Mouse (Mus musculus) gastrocnemius, postnatal 14 days (tissue): ENCODE measurements around the gene Gm9944. TPM values are rescaled to one million over a fixed set of nuclear protein-coding genes. Genes with fewer than 3 reads are reported as not detected.
A peak's percentile ranks its signal among the peaks of the same experiment; 100 is the strongest.

ENCODE experiments used
- DNase-seq: peaks from one replicate; pipeline ENCODE4 v3.0.0; 2021; ENCODE audit warnings: mixed read lengths
- intact Hi-C: fragments of 180-260 bp; cut with DNase I; formaldehyde crosslinking; loops from one replicate; pipeline ENCODE4 v1.15.1; 2025; ENCODE audit warnings: low total_unique reads
- long read RNA-seq, 2 experiments: library from polyadenylated mRNA; stranded (forward); transcript quantifications; one replicate each; pipeline ENCODE4 v2.0.0; 2021
- total RNA-seq, 2 experiments: library from RNA; stranded (reverse); gene quantifications; 2 replicates each; pipeline ENCODE4 v1.2.3; 2021

Gm9944 gene
- total RNA-seq, result not detected
- long read RNA-seq, experiment 1, result 0 reads
- long read RNA-seq, experiment 2, result 0 reads

DNA sequence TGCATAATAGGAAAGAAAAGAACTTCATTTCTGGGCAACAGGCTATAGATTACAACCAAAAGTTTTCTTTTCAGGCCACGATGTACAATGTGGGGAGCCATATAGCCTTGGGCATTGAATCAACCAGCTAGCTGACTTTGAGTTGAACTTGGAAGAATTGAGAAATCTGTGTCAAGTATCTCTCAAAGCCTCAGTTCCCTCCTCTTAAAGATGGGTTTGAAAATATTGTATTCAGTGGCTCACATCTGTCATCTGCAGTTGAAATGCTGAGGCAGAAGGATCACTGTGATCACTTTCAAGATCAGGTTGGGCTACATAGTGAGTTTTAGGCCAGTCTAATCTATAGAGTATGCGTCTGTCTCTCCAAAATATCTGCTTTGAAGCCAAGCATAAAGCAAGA, at the start of gene Gm9944:
TSS of gene Gm9944 (minus strand) at position 101 of the 400 bp plus-strand sequence.
- DNase-seq, result no peak
- intact Hi-C loops, result no loop called here

GRCm38 (mm10) chr4:144493331-144493730, 40.2 kb upstream of the Gm9944 start:
- intact Hi-C loops, result no loop called here
- DNase-seq, result no peak

GRCm38 (mm10) chr4:144468091-144468490, 15.0 kb upstream of the Gm9944 start:
- intact Hi-C loops, result no loop called here
- DNase-seq, result no peak

- intact Hi-C loops, result no loop called here
These were observed 12.1 kb upstream of the Gm9944 start for GRCm38 (mm10) chr4:144465206-144465605.

GRCm38 (mm10) chr4:144463656-144464055, 10.5 kb upstream of the Gm9944 start, which contains the start of gene Aadacl3:
Aadacl3 (minus strand) TSS chr4:144463756.
- no peak for DNase-seq
- intact Hi-C loops, result no loop called here

More at GRCm38 (mm10) chr4:144465206-144465605, 12.1 kb upstream of the Gm9944 start:
- DNase-seq, result no peak

DNA sequence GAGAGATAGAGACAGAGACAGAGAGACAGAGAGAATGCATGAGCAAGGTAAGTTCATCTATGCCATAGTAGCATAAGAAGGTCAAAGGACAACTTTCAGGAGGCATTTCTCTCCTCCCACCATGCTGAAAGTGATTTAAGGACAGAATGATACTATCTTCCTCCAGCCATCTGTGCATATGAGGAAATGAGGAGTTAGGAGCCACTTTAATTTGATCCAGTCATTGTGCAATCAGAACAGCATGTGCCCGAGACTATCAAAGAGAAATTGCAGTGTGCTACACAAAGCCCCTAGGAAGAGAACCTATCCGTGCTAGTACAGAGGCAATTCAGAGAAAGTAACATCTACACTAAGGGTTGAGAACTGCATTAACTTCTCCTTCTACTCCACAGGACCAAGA, 4.6 kb downstream of the Gm9944 start:
- intact Hi-C loops, result no loop called here
- DNase-seq, result no peak

GRCm38 (mm10) chr4:144441582-144441981, 11.5 kb downstream of the Gm9944 start:
- no peak for DNase-seq
- intact Hi-C loops, result no loop called here

DNA sequence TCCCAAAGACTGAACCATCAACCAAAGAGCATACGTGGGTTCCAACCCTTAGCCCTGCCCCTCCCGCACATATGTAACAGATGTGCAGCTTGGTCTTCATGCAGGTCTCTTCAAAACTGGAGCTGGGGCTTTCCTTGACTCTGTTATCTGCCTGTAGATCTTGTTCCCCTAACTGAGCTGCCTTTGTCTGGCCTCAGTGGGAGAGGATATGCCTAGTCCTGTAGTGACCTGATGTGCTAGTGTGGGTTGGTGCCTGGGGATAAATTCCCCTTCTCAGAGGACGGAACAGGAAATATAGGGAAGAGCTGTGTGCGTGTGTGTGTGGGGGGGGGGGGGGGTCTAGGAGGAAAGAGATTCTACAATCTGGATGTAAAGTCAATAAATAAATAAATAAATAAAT, 12.0 kb downstream of the Gm9944 start:
- intact Hi-C loops, result no loop called here
- no peak for DNase-seq

- no peak for DNase-seq
- intact Hi-C loops, result no loop called here
These were observed 14.4 kb downstream of the Gm9944 start, which contains the start of gene 1700012P22Rik for GRCm38 (mm10) chr4:144438672-144439071. 1700012P22Rik (minus strand) TSS chr4:144438772.

DNA sequence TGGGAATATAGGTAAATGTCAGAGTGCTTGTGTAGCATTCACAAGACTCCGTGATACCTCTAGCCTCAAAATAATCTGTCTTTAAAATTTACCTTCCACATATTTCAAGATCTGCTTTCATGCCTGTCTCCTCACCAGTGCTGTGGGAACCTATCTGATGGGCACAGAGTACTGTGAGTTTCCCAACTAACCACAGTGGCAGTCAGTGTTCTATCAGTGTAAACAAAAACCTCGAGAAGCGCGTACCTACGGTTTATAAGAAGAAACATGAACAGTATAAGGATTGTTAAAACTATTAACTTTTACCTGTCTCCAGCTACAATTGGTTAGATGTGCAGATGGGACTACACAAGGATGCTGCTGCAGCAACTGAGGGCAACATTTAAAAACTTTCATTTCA, 19.9 kb downstream of the Gm9944 start:
- DNase-seq, result no peak
- intact Hi-C loops, result no loop called here

DNA sequence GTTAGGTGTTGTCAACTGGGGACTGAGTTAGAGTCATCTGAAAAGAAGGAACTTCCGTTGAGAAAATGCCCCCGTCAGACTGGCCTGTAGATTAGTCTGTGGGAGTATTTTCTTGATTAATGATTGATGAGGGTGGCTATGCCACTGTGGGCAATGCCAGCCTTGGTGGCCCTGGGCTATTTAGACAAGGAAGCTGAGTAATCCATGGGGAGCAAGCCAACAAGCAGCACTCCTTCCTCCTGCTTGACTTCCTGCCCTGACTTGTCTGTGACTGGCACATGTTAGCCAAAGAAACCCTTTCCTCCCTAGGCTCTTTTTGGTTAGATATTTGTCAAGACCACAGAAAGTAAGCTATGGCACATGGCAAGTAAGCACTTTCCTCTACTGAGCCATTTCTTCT, 22.4 kb downstream of the Gm9944 start:
- no peak for DNase-seq
- intact Hi-C loops, result no loop called here

- DNase-seq, result no peak
- intact Hi-C loops, result no loop called here
These were observed 24.2 kb downstream of the Gm9944 start for GRCm38 (mm10) chr4:144428868-144429267.

- DNase-seq, result no peak
- intact Hi-C loops, result no loop called here
These were observed 28.5 kb downstream of the Gm9944 start for GRCm38 (mm10) chr4:144424590-144424989.

- DNase-seq, result no peak
These were observed 32.5 kb downstream of the Gm9944 start for GRCm38 (mm10) chr4:144420644-144421043.

GRCm38 (mm10) chr4:144408290-144408689, 44.8 kb downstream of the Gm9944 start, which contains the start of gene Pramef12:
Pramef12 (minus strand) TSS chr4:144408464.
- no peak for DNase-seq
- intact Hi-C loops, result no loop called here

More at GRCm38 (mm10) chr4:144420644-144421043, 32.5 kb downstream of the Gm9944 start:
- intact Hi-C loops, result no loop called here

DNA sequence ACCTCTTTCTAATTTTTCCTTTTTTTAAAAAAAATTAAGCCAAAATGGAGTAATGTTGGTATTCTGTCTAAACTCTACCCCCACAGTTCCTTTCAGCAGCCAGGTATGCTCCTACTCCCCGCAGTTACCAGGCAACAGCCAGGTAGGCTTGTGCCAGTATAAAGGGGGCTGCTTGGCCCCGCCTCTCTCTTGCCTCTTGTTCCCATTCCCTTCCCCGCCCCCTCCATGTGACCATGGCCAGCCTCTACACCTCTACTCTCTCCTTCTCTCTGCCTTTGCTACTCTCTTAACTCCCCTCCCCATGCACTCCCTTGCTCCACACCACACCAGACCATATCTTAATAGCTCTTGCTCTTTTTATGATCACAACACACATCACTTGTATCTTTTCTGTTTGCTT, 46.9 kb downstream of the Gm9944 start:
- no peak for DNase-seq
- intact Hi-C loops, result no loop called here

DNA sequence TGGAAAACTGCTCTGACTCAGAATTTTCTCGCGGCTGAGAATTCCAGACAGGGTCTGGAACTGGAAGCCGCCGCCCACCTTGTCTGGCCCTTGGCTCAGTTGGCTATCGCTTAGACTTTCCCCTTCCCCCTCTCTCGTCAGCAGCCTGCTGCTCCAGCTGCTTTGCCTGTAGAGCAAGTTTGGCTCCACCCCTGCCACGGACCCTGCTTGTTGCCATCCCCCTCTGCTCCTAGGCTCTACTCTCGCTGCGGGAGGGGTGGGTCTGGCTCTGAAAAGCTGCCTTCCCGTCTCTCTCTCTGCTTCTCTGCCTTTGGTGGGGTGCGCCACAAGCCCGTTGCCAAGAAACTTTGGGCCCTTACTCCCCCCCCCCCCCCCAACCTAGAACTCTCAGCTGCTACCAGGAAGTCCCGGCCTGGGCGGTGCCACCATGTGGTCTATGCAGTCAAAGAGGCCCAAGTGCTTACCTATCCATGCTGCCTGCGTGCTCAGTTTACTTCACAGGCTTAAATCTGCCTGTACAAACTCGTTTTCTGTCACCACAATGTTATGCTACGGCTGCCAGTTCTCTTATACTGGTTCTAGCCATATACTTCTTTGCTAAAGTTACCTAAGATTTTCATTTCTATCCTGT, 48.5 kb downstream of the Gm9944 start:
- intact Hi-C loops, result no loop called here
- peak; percentile 34 for DNase-seq

Other genes with a start within 250 kb of the Gm9944 start
- gene C87977, start 240.0 kb downstream of the Gm9944 start, total RNA-seq, result not detected
- gene Pramel5, start 172.8 kb downstream of the Gm9944 start, total RNA-seq, result not detected
- not detected for gene Gm13128, start 123.1 kb downstream of the Gm9944 start, total RNA-seq
- not detected for gene Gm13119, start 95.4 kb downstream of the Gm9944 start, total RNA-seq
- gene Pramef20, start 75.4 kb downstream of the Gm9944 start, total RNA-seq, result not detected
- under 1 TPM in 1 of 2 experiments, not detected in 1; 0.14 TPM for gene Pramef12, start 44.9 kb downstream of the Gm9944 start, total RNA-seq
- gene 1700012P22Rik, start 14.5 kb downstream of the Gm9944 start, total RNA-seq, result not detected
- gene Aadacl3, start 10.4 kb upstream of the Gm9944 start, total RNA-seq, result not detected
- gene 9430007A20Rik, start 66.5 kb upstream of the Gm9944 start, total RNA-seq, result not detected
- gene Gm13124, start 111.8 kb upstream of the Gm9944 start, total RNA-seq, result not detected
- gene Aadacl4, start 160.4 kb upstream of the Gm9944 start, total RNA-seq, result not detected
- not detected for gene Gm436, start 233.1 kb upstream of the Gm9944 start, total RNA-seq